Mouse (Mus musculus) liver, embryonic 15.5 days (tissue): ENCODE data around the gene Kat14. TPM values are rescaled to one million over a fixed set of nuclear protein-coding genes. Genes with fewer than 3 reads are reported as not detected.

ENCODE experiments used
- ATAC-seq: fragments of 200-750 bp; cut with Nextera tagmentation; 2 replicates; pipeline ENCODE4 v1.8.0; 2017; ENCODE audit warnings: moderate number of reproducible peaks, mild to moderate bottlenecking, moderate library complexity; ENCODE audit not compliant: insufficient read depth
- H3K27ac ChIP-seq: fragments of 300-500 bp; sonication (generic); replicated peaks from 2 replicates; pipeline ENCODE4 v1.5.1; 2015; ENCODE audit warnings: mild to moderate bottlenecking, inconsistent platforms
- H3K27me3 ChIP-seq: fragments of 300-500 bp; sonication (generic); 2 replicates; pipeline ENCODE4 v1.6.1; 2015; ENCODE audit warnings: mild to moderate bottlenecking, inconsistent platforms
- H3K36me3 ChIP-seq: fragments of 300-500 bp; sonication (generic); replicated peaks from 2 replicates; pipeline ENCODE4 v1.6.1; 2015; ENCODE audit warnings: moderate library complexity, mild to moderate bottlenecking, inconsistent platforms
- H3K4me1 ChIP-seq: fragments of 300-500 bp; sonication (generic); replicated peaks from 2 replicates; pipeline ENCODE4 v1.6.1; 2015; ENCODE audit warnings: inconsistent platforms
- H3K4me2 ChIP-seq: fragments of 300-500 bp; sonication (generic); 2 replicates; pipeline ENCODE4 v1.6.1; 2015; ENCODE audit warnings: moderate library complexity, mild to moderate bottlenecking, inconsistent platforms
- H3K4me3 ChIP-seq: fragments of 300-500 bp; sonication (generic); replicated peaks from 2 replicates; pipeline ENCODE4 v1.5.1; 2015; ENCODE audit warnings: mild to moderate bottlenecking, inconsistent platforms
- H3K9ac ChIP-seq: fragments of 300-500 bp; sonication (generic); 2 replicates; pipeline ENCODE4 v1.6.1; 2015; ENCODE audit warnings: moderate library complexity, mild to moderate bottlenecking, inconsistent platforms
- H3K9me3 ChIP-seq: fragments of 300-500 bp; sonication (generic); replicated peaks from 2 replicates; pipeline ENCODE4 v1.6.1; 2016; ENCODE audit warnings: inconsistent platforms
- WGBS: fragments of 180-500 bp; shearing (Covaris S2); methylation state at CpG from one replicate; pipeline ENCODE4 v1.1.7; 2015; ENCODE audit warnings: mixed read lengths; ENCODE audit not compliant: insufficient replicate concordance; 5-methylcytosine and 5-hydroxymethylcytosine counted together
- polyA plus RNA-seq: library from polyadenylated mRNA; unstranded; fragments of >200 nt; fragmentation: Nextera tagmentation; extraction: Ambion mirVana; gene quantifications from 2 replicates; pipeline ENCODE4 v1.2.1, GENCODE M21; 2015

Kat14 gene
- polyA plus RNA-seq, 1 experiment from 2014 or later: 14.0 TPM

DNA sequence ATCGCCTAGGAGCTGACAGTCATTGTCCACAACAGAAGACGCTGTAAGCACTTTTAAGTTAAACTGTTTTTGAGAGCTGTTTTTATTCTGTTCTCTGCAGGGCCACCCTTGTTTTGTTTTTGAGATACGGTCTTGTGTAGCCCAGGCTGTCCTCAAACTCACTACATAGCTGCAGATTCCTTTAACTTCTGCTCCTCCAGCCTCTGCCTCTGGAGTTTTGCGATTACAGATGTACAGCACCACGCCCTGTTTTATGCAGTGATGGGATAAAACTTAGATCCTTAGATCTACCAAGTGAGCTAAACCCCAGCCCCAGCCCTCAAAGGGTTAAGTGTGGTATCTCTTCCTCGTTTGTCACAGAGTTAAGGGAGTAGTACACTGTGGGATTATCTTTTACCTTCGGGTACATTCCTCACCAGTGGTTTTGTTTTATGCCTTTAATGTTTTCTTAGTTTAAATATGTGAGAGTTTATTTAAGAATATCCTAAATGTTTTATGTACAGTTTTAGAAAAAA is 13.9 kb downstream of the Kat14 start:
- H3K4me2 ChIP-seq: no peak overlapping the region
- peaks cover 81% of the 10 kb centered on the region for H3K36me3 ChIP-seq
- no peak overlapping the region for H3K9ac ChIP-seq
- WGBS: 53% methylated on average over 7 of the region's 7 CpGs
- H3K4me1 ChIP-seq: peaks cover 21% of the 10 kb centered on the region
- H3K27me3 ChIP-seq: no peaks in the 10 kb centered on the region
- peak; percentile 83 for ATAC-seq
- H3K27ac ChIP-seq: 0 out of 2 replicates have a peak overlapping the region, but pooled peaks have one; percentile 46
- H3K4me3 ChIP-seq: no peak overlapping the region
- H3K9me3 ChIP-seq: no peaks in the 10 kb centered on the region

DNA sequence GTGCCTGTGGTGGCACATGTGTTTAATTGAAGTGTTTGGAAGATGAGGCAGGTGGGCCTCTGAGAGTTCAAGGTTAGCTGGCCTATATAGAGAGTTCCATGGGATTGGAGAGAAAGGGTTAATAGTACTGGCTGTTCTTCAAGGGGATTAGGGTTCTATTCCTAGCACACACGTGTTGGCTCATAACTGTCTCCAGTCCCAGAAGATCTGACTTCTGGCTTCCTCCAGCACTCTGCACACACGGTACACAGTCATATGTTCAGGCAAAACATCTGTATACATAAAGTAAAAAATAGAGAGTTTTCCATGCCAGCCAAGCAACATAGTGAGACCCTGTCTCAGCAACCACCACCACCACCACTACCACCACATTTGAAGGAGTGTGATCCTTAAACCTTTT is 17.5 kb downstream of the Kat14 start:
- peaks cover 25% of the 10 kb centered on the region for H3K4me1 ChIP-seq
- no peak overlapping the region for H3K4me2 ChIP-seq
- H3K9me3 ChIP-seq: no peaks in the 10 kb centered on the region
- H3K27ac ChIP-seq: no peak overlapping the region
- no peak overlapping the region for H3K9ac ChIP-seq
- ATAC-seq: no peak
- no peaks in the 10 kb centered on the region for H3K27me3 ChIP-seq
- peaks cover 73% of the 10 kb centered on the region for H3K36me3 ChIP-seq
- H3K4me3 ChIP-seq: no peak overlapping the region
- 78% methylated on average over 2 of the region's 2 CpGs for WGBS

DNA sequence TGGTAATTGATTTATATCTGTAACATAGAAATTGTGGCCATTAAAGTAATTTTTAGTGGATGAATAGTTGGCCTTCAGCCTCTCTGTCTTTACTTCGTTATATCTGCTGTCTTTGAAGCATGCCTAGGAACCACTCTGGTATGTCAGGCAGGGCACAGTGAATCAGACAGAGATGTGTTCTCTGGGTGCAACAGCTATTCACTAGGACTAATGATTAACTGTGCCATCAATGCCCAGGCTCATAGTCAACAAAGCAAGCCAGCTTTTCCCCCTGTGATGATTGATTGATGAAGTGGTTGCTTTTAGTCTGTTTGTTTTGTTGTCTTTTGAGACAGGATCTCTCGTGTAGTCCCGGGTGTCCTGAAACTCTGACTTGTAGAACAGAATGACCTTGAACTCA is 19.6 kb downstream of the Kat14 start:
- 71% methylated on average over 3 of the region's 3 CpGs for WGBS
- Histone ChIP-seq H3K27me3 (no peaks in the 10 kb centered on the region), H3K4me3 (no peak overlapping the region), H3K4me1 (peaks cover 14% of the 10 kb centered on the region), H3K27ac (no peak overlapping the region), H3K9me3 (no peaks in the 10 kb centered on the region), H3K4me2 (no peak overlapping the region), H3K9ac (no peak overlapping the region), H3K36me3 (peaks cover 71% of the 10 kb centered on the region)
- ATAC-seq: no peak

DNA sequence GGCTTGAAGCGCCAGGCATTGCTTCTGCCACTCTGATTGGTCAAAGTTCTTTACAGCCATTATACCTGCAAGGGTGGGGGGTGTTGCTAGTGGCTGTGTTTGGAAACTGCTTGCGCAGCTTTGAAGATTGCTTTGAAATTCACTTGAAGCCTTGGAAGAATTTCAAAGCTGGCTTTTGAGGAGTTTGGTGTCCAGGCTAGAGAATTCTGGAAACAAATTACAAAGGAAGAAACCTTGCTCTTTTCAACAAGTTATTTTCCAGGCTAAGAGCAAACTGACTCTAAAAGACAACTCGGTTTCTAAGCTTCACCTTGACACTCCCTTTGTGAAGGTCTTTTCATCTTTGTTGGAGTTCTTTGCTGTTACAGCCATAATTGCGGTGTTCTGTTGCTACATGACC is 30.7 kb downstream of the Kat14 start:
- H3K9ac ChIP-seq: no peak overlapping the region
- no peak overlapping the region for H3K4me3 ChIP-seq
- H3K36me3 ChIP-seq: peaks cover 73% of the 10 kb centered on the region
- no peaks in the 10 kb centered on the region for H3K9me3 ChIP-seq
- ATAC-seq: no peak
- no peak overlapping the region for H3K27ac ChIP-seq
- 84% methylated on average over 4 of the region's 4 CpGs for WGBS
- no peak overlapping the region for H3K4me2 ChIP-seq
- H3K27me3 ChIP-seq: no peaks in the 10 kb centered on the region
- no peaks in the 10 kb centered on the region for H3K4me1 ChIP-seq

DNA sequence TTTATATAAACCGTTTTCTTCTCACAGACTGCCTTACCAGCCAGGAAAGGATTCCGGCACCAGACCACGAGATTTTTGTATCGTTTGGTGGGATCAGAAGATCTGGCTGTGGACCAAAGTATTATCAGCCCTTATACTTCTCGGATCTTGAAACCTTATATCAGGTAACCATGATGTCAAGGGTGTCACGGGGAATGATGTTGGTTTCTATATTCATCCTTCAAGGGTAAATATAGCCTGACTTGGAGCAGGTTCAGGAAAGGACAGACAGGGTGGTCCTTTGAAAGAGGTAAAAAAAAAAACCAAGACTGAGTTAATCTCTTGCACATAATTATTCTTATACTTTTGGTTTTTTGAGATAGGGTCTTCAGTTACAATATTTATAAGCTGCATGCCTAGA is 31.9 kb downstream of the Kat14 start:
- 80% methylated on average over 6 of the region's 6 CpGs for whole genome bisulfite sequencing
- no peak overlapping the region for H3K9ac ChIP-seq

DNA sequence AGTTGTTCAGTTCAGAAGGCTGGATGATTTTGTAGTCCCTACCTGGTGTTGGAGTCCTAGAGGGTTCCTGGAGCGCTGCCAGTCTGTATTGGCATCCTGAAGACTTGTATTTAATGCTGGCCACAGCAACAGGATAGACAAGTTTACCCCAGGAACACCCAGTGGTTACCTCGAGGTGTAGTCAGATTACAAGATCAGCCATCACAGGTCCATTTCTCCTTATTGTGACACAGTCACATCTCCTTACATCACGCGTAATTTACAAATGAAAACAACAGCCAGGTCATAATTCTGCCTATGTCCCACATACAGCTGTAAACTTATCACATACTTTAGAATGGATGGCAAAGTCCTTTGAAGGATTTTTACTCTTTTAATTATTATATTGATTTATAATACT is 40.3 kb downstream of the Kat14 start:
- Histone ChIP-seq H3K36me3 (peaks cover 53% of the 10 kb centered on the region), H3K9ac (no peak overlapping the region), H3K4me2 (no peak overlapping the region), H3K27ac (no peak overlapping the region), H3K27me3 (no peaks in the 10 kb centered on the region), H3K4me1 (no peaks in the 10 kb centered on the region), H3K9me3 (no peaks in the 10 kb centered on the region), H3K4me3 (no peak overlapping the region)
- no peak for ATAC-seq
- WGBS: 75% methylated on average over 4 of the region's 4 CpGs

More for the DNA sequence above, 31.9 kb downstream of the Kat14 start:
- Histone ChIP-seq H3K4me1 (no peaks in the 10 kb centered on the region), H3K4me3 (no peak overlapping the region), H3K27ac (no peak overlapping the region), H3K27me3 (no peaks in the 10 kb centered on the region), H3K36me3 (peaks cover 77% of the 10 kb centered on the region), H3K4me2 (no peak overlapping the region), H3K9me3 (no peaks in the 10 kb centered on the region)
- ATAC-seq: no peak

DNA sequence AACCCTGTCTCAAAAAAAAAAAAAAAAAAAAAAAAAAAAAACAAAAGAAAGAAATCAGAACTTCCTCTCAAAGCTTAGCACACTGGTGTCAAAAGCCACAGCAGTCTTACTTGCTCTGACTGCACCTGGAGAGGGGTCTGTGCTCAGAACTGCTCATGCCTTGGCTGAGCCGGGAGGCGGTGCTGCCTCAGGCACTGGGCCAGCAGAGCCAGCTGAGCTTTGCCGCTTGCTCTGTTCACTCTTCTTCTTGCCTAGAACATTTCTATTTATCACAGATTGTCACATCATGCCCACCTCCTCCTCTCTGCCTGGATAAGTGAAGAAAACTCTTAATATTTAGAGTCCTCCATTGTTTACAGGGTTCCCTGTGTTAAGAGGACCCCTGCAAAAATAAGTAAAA is 41.8 kb downstream of the Kat14 start:
- Histone ChIP-seq H3K36me3 (peaks cover 39% of the 10 kb centered on the region), H3K4me2 (no peak overlapping the region), H3K9me3 (no peaks in the 10 kb centered on the region), H3K9ac (no peak overlapping the region), H3K27me3 (no peaks in the 10 kb centered on the region), H3K4me1 (no peaks in the 10 kb centered on the region), H3K4me3 (no peak overlapping the region), H3K27ac (no peak overlapping the region)
- WGBS: 82% methylated on average over 3 of the region's 3 CpGs
- no peak for ATAC-seq

DNA sequence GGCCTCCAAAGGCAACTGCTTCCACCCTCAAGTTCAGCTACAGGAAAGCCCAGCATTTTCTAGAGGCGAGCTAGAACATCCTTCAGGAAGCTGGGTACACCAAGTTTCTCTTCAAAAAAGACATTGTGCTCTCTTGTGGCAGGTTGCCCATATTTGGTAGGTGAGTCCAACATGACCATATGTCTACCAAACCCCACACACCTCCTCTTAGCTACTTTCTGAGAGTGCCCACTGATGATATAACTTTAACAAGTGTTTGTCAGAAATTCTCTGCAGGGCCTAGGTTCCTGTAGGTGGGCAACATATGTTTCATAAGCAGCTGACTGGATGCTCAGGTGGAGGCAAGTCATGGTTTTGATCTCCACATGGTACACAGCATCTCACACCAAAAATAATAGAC is 45.9 kb downstream of the Kat14 start:
- no peak overlapping the region for H3K27ac ChIP-seq
- WGBS: 67% methylated on average over 1 of the region's 1 CpGs
- H3K4me3 ChIP-seq: no peak overlapping the region
- ATAC-seq: no peak
- no peak overlapping the region for H3K9ac ChIP-seq
- no peaks in the 10 kb centered on the region for H3K4me1 ChIP-seq
- no peaks in the 10 kb centered on the region for H3K9me3 ChIP-seq
- no peak overlapping the region for H3K4me2 ChIP-seq
- H3K36me3 ChIP-seq: 0 out of 2 replicates have a peak, but pooled peaks cover 6% of the 10 kb centered on the region
- no peaks in the 10 kb centered on the region for H3K27me3 ChIP-seq

DNA sequence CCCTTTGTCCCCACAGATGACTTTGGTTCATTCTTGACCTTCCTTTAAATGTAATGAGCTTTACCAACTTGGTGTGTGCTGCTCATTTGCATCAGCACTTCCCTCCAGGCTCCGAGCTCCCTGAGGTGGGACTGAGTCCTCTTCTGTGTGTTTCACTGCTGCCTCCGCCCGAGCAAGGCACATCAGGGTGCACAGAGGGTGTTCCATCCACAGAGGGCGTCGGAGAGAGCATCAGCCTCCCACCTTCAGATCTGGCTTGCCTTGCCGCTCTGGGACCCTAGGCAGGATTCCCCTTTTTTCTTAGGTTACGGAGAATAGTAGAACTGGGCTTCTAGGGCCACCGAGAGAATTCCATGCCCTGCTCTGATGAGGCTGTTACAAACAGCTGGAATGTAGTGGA is 48.1 kb downstream of the Kat14 start:
- no peak overlapping the region for H3K27ac ChIP-seq
- H3K36me3 ChIP-seq: no peaks in the 10 kb centered on the region
- ATAC-seq: no peak
- WGBS: 38% methylated on average over 8 of the region's 8 CpGs
- H3K4me1 ChIP-seq: no peaks in the 10 kb centered on the region
- H3K4me3 ChIP-seq: no peak overlapping the region
- H3K27me3 ChIP-seq: no peaks in the 10 kb centered on the region
- no peak overlapping the region for H3K4me2 ChIP-seq
- H3K9ac ChIP-seq: no peak overlapping the region
- no peaks in the 10 kb centered on the region for H3K9me3 ChIP-seq

DNA sequence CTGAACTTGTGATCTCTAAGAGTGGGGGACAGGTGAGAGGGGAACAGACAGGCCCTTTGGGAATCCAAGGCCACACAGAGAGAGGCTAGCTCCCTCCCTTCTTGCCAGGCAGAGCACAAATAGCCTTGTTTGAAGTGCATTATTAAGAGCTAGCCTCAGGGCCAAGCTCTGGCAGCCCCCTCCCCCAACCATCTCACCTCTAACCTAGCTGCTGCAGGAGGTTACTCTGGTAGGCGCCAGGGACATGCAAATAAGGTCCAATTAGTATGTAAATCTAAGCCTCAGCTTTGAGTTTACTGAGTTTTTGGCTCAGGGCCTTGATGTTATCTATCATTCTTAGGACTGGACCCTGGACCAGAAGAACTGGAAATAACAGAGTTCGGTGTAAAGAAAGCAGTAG is 49.3 kb downstream of the Kat14 start:
- Histone ChIP-seq H3K4me3 (no peak overlapping the region), H3K9me3 (no peaks in the 10 kb centered on the region), H3K4me2 (no peak overlapping the region), H3K36me3 (no peaks in the 10 kb centered on the region), H3K9ac (no peak overlapping the region), H3K4me1 (no peaks in the 10 kb centered on the region), H3K27ac (no peak overlapping the region), H3K27me3 (no peaks in the 10 kb centered on the region)
- no peak for ATAC-seq
- 44% methylated on average over 2 of the region's 2 CpGs for WGBS

DNA sequence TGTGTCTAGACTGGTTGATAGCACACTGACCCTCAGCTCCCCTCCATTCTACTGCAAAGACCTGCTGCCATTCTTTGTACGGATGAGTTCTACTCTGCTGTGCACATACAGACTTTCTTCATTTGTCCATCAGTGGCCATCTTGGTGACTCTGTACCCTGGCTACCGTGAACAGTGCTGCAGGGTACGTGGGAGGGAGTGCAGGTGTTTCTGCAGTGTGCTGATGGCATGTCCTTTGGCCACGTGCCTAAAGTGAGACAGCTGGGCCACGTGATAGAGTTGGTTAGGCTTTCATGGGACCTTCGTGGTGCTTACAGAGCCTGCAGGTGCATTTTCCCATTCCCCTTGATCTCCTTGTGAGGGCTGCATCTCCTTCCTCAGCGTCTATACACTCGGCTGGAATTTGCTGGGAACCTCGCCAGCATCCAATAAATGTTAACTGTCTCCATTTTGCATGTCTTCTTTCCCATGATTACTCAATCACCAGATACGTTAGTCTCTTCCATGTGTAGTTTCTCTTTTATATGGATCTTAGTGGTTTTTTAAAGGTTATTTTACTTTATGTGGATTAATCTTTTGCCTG is 53.4 kb downstream of the Kat14 start:
- H3K27me3 ChIP-seq: no peaks in the 10 kb centered on the region
- H3K36me3 ChIP-seq: no peaks in the 10 kb centered on the region
- WGBS: 66% methylated on average over 10 of the region's 10 CpGs
- no peak overlapping the region for H3K4me3 ChIP-seq
- no peak overlapping the region for H3K9ac ChIP-seq
- H3K4me1 ChIP-seq: no peaks in the 10 kb centered on the region
- H3K4me2 ChIP-seq: no peak overlapping the region
- H3K9me3 ChIP-seq: no peaks in the 10 kb centered on the region
- no peak for ATAC-seq
- no peak overlapping the region for H3K27ac ChIP-seq

DNA sequence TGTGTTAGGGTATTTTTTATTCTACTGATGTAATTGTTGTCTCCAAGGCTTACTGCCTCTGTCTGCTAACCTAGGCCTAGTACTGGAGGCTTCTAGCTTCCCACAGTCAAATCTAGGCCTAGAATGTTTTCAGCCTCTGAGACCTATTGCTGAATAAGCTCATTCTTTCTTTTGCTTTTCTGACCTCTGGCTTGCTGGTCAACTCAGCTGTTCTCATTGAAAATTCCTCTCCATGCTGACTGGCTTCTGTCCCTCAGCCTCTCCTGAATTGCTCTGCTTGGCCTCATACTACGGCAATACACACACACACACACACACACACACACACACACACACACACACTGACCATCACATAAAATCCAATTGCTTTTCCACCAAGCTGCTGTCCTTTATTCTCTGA is 57.0 kb downstream of the Kat14 start:
- whole genome bisulfite sequencing: 67% methylated on average over 1 of the region's 1 CpGs
- H3K27me3 ChIP-seq: no peaks in the 10 kb centered on the region
- no peaks in the 10 kb centered on the region for H3K4me1 ChIP-seq
- no peak for ATAC-seq
- no peaks in the 10 kb centered on the region for H3K36me3 ChIP-seq
- H3K9me3 ChIP-seq: no peaks in the 10 kb centered on the region
- no peak overlapping the region for H3K27ac ChIP-seq
- H3K4me2 ChIP-seq: no peak overlapping the region
- no peak overlapping the region for H3K9ac ChIP-seq
- no peak overlapping the region for H3K4me3 ChIP-seq
